10 mouse cellular contexts compared by ENCODE assay signal in genomic region chr4:123228270-123228669, GRCm38 (mm10). TPM values are rescaled to one million over a fixed set of nuclear protein-coding genes. Genes with fewer than 3 reads are reported as not detected.
DNase-seq lines count a peak whose midpoint lies in the region; ATAC-seq and TF ChIP-seq lines count a peak whose summit lies in the region.
"Had no signal": no experiment of that assay in that cellular context is flagged by ENCODE, and none has a peak within 500 bp of the region (broad histone marks: within the 10 kb centered on the region; RNA-seq: fewer than 3 reads in every experiment).

No protein-coding gene starts in this region.

- peak; percentile 34 for DNase-seq in hindbrain, embryonic 10.5 days (ENCODE audit: low spot score)
- DNase-seq in hindbrain, embryonic 11.5 days (ENCODE audit: low spot score) = no peak
- peak; percentile 79 to 86 for DNase-seq in heart, adult 2 months
- DNase-seq in kidney, postnatal 4 days = peak; percentile 53 to 63
- no peak for DNase-seq in midbrain, embryonic 14.5 days
- no peak for DNase-seq in yolk sac, embryonic 10.5 days (ENCODE audit: low spot score)
- no peak for DNase-seq in thymus, postnatal 0 days (ENCODE audit: low spot score)

- WGBS in hindbrain, embryonic 10.5 days = 41% methylated on average over 2 of the region's 2 CpGs
- 30% methylated on average over 2 of the region's 2 CpGs for WGBS in hindbrain, embryonic 11.5 days
- 25% methylated on average over 2 of the region's 2 CpGs for WGBS in heart, adult 2 months
- WGBS in neural tube, embryonic 15.5 days = 46% methylated on average over 2 of the region's 2 CpGs
- WGBS in midbrain, embryonic 14.5 days = 51% methylated on average over 2 of the region's 2 CpGs

- H3K4me2 ChIP-seq in hindbrain, embryonic 11.5 days (replicated peaks; ENCODE audit: low read depth, low read length) = no peak overlapping the region
- H3K4me2 ChIP-seq in neural tube, embryonic 15.5 days = no peak overlapping the region
- H3K4me2 ChIP-seq in midbrain, embryonic 14.5 days (ENCODE audit: low read length) = no peak overlapping the region

- peak overlapping the region; percentile 50 for H3K27ac ChIP-seq in hindbrain, embryonic 10.5 days
- no peak overlapping the region for H3K27ac ChIP-seq in hindbrain, embryonic 11.5 days (ENCODE audit: low read depth, low read length)
- H3K27ac ChIP-seq in heart, adult 2 months = peak overlapping the region; percentile 52
- H3K27ac ChIP-seq in neural tube, embryonic 15.5 days (replicated peaks) = 0 out of 2 replicates have a peak overlapping the region, but pooled peaks have one; percentile 4
- no peak overlapping the region for H3K27ac ChIP-seq in midbrain, embryonic 14.5 days (replicated peaks; ENCODE audit: low read depth, low read length)
- H3K27ac ChIP-seq: hindbrain, postnatal 0 days had no signal

- 0 out of 2 replicates have a peak, but pooled peaks have one; percentile 20 for TF ChIP-seq POLR2A in heart, adult 2 months (IDR thresholded peaks at IDR 0.05; ENCODE audit: insufficient read depth, low read depth, low read length)

- ATAC-seq in hindbrain, embryonic 11.5 days (ENCODE audit: low FRiP score) = no peak
- ATAC-seq in neural tube, embryonic 15.5 days (ENCODE audit: low FRiP score) = no peak
- no peak for ATAC-seq in midbrain, embryonic 14.5 days (ENCODE audit: low FRiP score, low TSS enrichment)

- intact Hi-C loops in heart, adult 2 months (cut with DNase I) = no loop called here

- no peaks in the 10 kb centered on the region for H3K9me3 ChIP-seq in hindbrain, embryonic 10.5 days
- H3K9me3 ChIP-seq in hindbrain, embryonic 11.5 days (ENCODE audit: control insufficient read depth, low read length) = no peaks in the 10 kb centered on the region
- H3K9me3 ChIP-seq in neural tube, embryonic 15.5 days (replicated peaks) = no peaks in the 10 kb centered on the region
- H3K9me3 ChIP-seq in midbrain, embryonic 14.5 days (ENCODE audit: control insufficient read depth, low read length) = no peaks in the 10 kb centered on the region

- H3K4me3 ChIP-seq in hindbrain, embryonic 10.5 days = no peak overlapping the region
- H3K4me3 ChIP-seq in hindbrain, embryonic 11.5 days (ENCODE audit: low read depth, low read length) = no peak overlapping the region
- no peak overlapping the region for H3K4me3 ChIP-seq in heart, adult 2 months
- no peak overlapping the region for H3K4me3 ChIP-seq in neural tube, embryonic 15.5 days (replicated peaks)
- H3K4me3 ChIP-seq in midbrain, embryonic 14.5 days (replicated peaks; ENCODE audit: low read depth, low read length) = no peak overlapping the region

- no peak overlapping the region for H3K9ac ChIP-seq in hindbrain, embryonic 11.5 days (ENCODE audit: low read depth, low read length)
- no peak overlapping the region for H3K9ac ChIP-seq in heart, adult 2 months (ENCODE audit: low read depth, low read length)
- H3K9ac ChIP-seq in neural tube, embryonic 15.5 days (replicated peaks) = no peak overlapping the region
- H3K9ac ChIP-seq in midbrain, embryonic 14.5 days (replicated peaks; ENCODE audit: low read length) = no peak overlapping the region

- peaks cover 41% of the 10 kb centered on the region for H3K4me1 ChIP-seq in hindbrain, embryonic 10.5 days (replicated peaks)
- H3K4me1 ChIP-seq in hindbrain, embryonic 11.5 days (replicated peaks; ENCODE audit: control insufficient read depth, insufficient read depth, low read length) = peaks cover 4% of the 10 kb centered on the region
- peaks cover 18% of the 10 kb centered on the region for H3K4me1 ChIP-seq in heart, adult 2 months (ENCODE audit: control insufficient read depth, insufficient read depth, low read length)
- H3K4me1 ChIP-seq in neural tube, embryonic 15.5 days = peaks cover 11% of the 10 kb centered on the region
- H3K4me1 ChIP-seq in midbrain, embryonic 14.5 days (ENCODE audit: control insufficient read depth, insufficient read depth, low read length) = no peaks in the 10 kb centered on the region

- peaks cover 41% of the 10 kb centered on the region for H3K27me3 ChIP-seq in hindbrain, embryonic 10.5 days (ENCODE audit: insufficient read depth, poor library complexity, severe bottlenecking)
- peaks cover 10% of the 10 kb centered on the region for H3K27me3 ChIP-seq in hindbrain, embryonic 11.5 days (ENCODE audit: control insufficient read depth, insufficient read depth, low read length)
- no peaks in the 10 kb centered on the region for H3K27me3 ChIP-seq in heart, adult 2 months (ENCODE audit: control insufficient read depth, insufficient read depth, low read length)
- H3K27me3 ChIP-seq in neural tube, embryonic 15.5 days (replicated peaks) = peaks cover 12% of the 10 kb centered on the region
- peaks cover 13% of the 10 kb centered on the region; the same call in 1 of the 2 replicates for H3K27me3 ChIP-seq in midbrain, embryonic 14.5 days (ENCODE audit: control insufficient read depth, insufficient read depth, low read length)

- peak; percentile 99 for TF ChIP-seq EP300 in heart, adult 2 months (IDR thresholded peaks at IDR 0.05; ENCODE audit: insufficient read depth, low read depth, low read length)

- H3K79me2 ChIP-seq in heart, adult 2 months (replicated peaks; ENCODE audit: control insufficient read depth, insufficient read depth, low read length) = no peaks in the 10 kb centered on the region

- no peaks in the 10 kb centered on the region for H3K36me3 ChIP-seq in hindbrain, embryonic 10.5 days
- H3K36me3 ChIP-seq in hindbrain, embryonic 11.5 days (ENCODE audit: control insufficient read depth, insufficient read depth, low read length) = no peaks in the 10 kb centered on the region
- no peaks in the 10 kb centered on the region for H3K36me3 ChIP-seq in heart, adult 2 months (ENCODE audit: control insufficient read depth, insufficient read depth, low read length)
- H3K36me3 ChIP-seq in neural tube, embryonic 15.5 days = no peaks in the 10 kb centered on the region
- H3K36me3 ChIP-seq in midbrain, embryonic 14.5 days (ENCODE audit: control insufficient read depth, insufficient read depth, low read length) = no peaks in the 10 kb centered on the region

- no peak for TF ChIP-seq CTCF in heart, adult 2 months (IDR thresholded peaks at IDR 0.05)

RNA-seq across cellular contexts. Expression of gene Heyl, which starts 5.1 kb away (rescaled TPM):
- 11.5 and 21.7 TPM in 2 replicates for polyA plus RNA-seq in hindbrain, embryonic 10.5 days (2016; fragmentation: Nextera tagmentation; extraction: Ambion mirVana)
- 10.5 and 14.2 TPM in 2 replicates for polyA plus RNA-seq in hindbrain, embryonic 11.5 days (2014; fragmentation: Nextera tagmentation; extraction: Ambion mirVana)
- 10 to 100 TPM; 15.8 to 16.5 TPM for total RNA-seq in heart, adult 2 months (2021)
- 16.8 and 21.3 TPM in 2 replicates for polyA plus RNA-seq in heart, adult 2 months (2012; rRNA removed)
- 5.6 and 9.6 TPM in 2 replicates for polyA plus RNA-seq in neural tube, embryonic 15.5 days (2015; fragmentation: Nextera tagmentation; extraction: Ambion mirVana)
- 3.0 and 7.3 TPM in 2 replicates for polyA plus RNA-seq in midbrain, embryonic 14.5 days (2014; fragmentation: Nextera tagmentation; extraction: Ambion mirVana)
- 2.3 and 3.7 TPM in 2 replicates for polyA plus RNA-seq in thymus, postnatal 0 days (2015; fragmentation: Nextera tagmentation; extraction: Ambion mirVana)

RNA-seq across cellular contexts. Expression of gene Nt5c1a, which starts 27.0 kb away (rescaled TPM):
- not detected in 2 replicates for polyA plus RNA-seq in hindbrain, embryonic 10.5 days (2016; fragmentation: Nextera tagmentation; extraction: Ambion mirVana)
- polyA plus RNA-seq in hindbrain, embryonic 11.5 days (2014; fragmentation: Nextera tagmentation; extraction: Ambion mirVana) = not detected in 2 replicates
- total RNA-seq in heart, adult 2 months (2021) = 10 to 100 TPM; 50.8 to 57.6 TPM
- polyA plus RNA-seq in heart, adult 2 months (2012; rRNA removed) = 19.6 and 41.6 TPM in 2 replicates
- polyA plus RNA-seq in neural tube, embryonic 15.5 days (2015; fragmentation: Nextera tagmentation; extraction: Ambion mirVana) = 0.17 TPM in 1 of 2 replicates, not detected in the other
- not detected in 2 replicates for polyA plus RNA-seq in midbrain, embryonic 14.5 days (2014; fragmentation: Nextera tagmentation; extraction: Ambion mirVana)
- not detected in 2 replicates for polyA plus RNA-seq in thymus, postnatal 0 days (2015; fragmentation: Nextera tagmentation; extraction: Ambion mirVana)
- polyA plus RNA-seq: small intestine, adult 2 months had no signal

RNA-seq across cellular contexts. Expression of gene Pabpc4, which starts 33.9 kb away (rescaled TPM):
- polyA plus RNA-seq in hindbrain, embryonic 10.5 days (2016; fragmentation: Nextera tagmentation; extraction: Ambion mirVana) = 36.2 and 51.2 TPM in 2 replicates
- polyA plus RNA-seq in hindbrain, embryonic 11.5 days (2014; fragmentation: Nextera tagmentation; extraction: Ambion mirVana) = 38.0 and 47.1 TPM in 2 replicates
- 100 to 1,000 TPM; 336 to 376 TPM for total RNA-seq in heart, adult 2 months (2021)
- 207 and 299 TPM in 2 replicates for polyA plus RNA-seq in heart, adult 2 months (2012; rRNA removed)
- polyA plus RNA-seq in neural tube, embryonic 15.5 days (2015; fragmentation: Nextera tagmentation; extraction: Ambion mirVana) = 28.3 and 31.7 TPM in 2 replicates
- 31.3 and 33.6 TPM in 2 replicates for polyA plus RNA-seq in midbrain, embryonic 14.5 days (2014; fragmentation: Nextera tagmentation; extraction: Ambion mirVana)
- polyA plus RNA-seq in thymus, postnatal 0 days (2015; fragmentation: Nextera tagmentation; extraction: Ambion mirVana) = 26.1 and 26.4 TPM in 2 replicates

RNA-seq across cellular contexts. Expression of gene Hpcal4, which starts 45.2 kb away (rescaled TPM):
- polyA plus RNA-seq in hindbrain, embryonic 10.5 days (2016; fragmentation: Nextera tagmentation; extraction: Ambion mirVana) = 0.41 and 0.52 TPM in 2 replicates
- 1.1 and 1.5 TPM in 2 replicates for polyA plus RNA-seq in hindbrain, embryonic 11.5 days (2014; fragmentation: Nextera tagmentation; extraction: Ambion mirVana)
- total RNA-seq in heart, adult 2 months (2021) = under 1 TPM; 0.09 to 0.10 TPM
- polyA plus RNA-seq in heart, adult 2 months (2012; rRNA removed) = 0.35 and 0.38 TPM in 2 replicates
- polyA plus RNA-seq in neural tube, embryonic 15.5 days (2015; fragmentation: Nextera tagmentation; extraction: Ambion mirVana) = 33.2 and 34.4 TPM in 2 replicates
- polyA plus RNA-seq in midbrain, embryonic 14.5 days (2014; fragmentation: Nextera tagmentation; extraction: Ambion mirVana) = 35.4 and 43.3 TPM in 2 replicates
- polyA plus RNA-seq in thymus, postnatal 0 days (2015; fragmentation: Nextera tagmentation; extraction: Ambion mirVana) = 0.30 and 0.41 TPM in 2 replicates

Comparison
In these comparisons a context has a peak if more than half of its experiments do, and no peak if none do; other contexts are left out.
1. DNase-seq: peak in hindbrain, embryonic 10.5 days (single experiment), heart, adult 2 months (2 of 2) and kidney, postnatal 4 days (2 of 2); none in hindbrain, embryonic 11.5 days (single experiment), midbrain, embryonic 14.5 days (single experiment), yolk sac, embryonic 10.5 days (single experiment) and thymus, postnatal 0 days (single experiment).
2. H3K27ac ChIP-seq: peak in hindbrain, embryonic 10.5 days (single experiment), heart, adult 2 months (single experiment) and neural tube, embryonic 15.5 days (single experiment); none in hindbrain, embryonic 11.5 days (single experiment) and midbrain, embryonic 14.5 days (single experiment).
3. RNA of gene Nt5c1a, which starts 27.0 kb away (polyA plus RNA-seq): 19.6 to 41.6 TPM in heart, adult 2 months; 0.17 TPM in neural tube, embryonic 15.5 days, not detected in hindbrain, embryonic 10.5 days, not detected in thymus, postnatal 0 days, not detected in hindbrain, embryonic 11.5 days and not detected in midbrain, embryonic 14.5 days; every median in the first group is over 10 times any median in the second.